Mouse (Mus musculus): ENCODE results near the gene Anapc13. TPM values are rescaled to one million over a fixed set of nuclear protein-coding genes. Genes with fewer than 3 reads are reported as not detected.

Gene Anapc13
- total and polyA plus RNA-seq, 2 experiments from 2014 or later = 43.9 to 322 TPM

DNA sequence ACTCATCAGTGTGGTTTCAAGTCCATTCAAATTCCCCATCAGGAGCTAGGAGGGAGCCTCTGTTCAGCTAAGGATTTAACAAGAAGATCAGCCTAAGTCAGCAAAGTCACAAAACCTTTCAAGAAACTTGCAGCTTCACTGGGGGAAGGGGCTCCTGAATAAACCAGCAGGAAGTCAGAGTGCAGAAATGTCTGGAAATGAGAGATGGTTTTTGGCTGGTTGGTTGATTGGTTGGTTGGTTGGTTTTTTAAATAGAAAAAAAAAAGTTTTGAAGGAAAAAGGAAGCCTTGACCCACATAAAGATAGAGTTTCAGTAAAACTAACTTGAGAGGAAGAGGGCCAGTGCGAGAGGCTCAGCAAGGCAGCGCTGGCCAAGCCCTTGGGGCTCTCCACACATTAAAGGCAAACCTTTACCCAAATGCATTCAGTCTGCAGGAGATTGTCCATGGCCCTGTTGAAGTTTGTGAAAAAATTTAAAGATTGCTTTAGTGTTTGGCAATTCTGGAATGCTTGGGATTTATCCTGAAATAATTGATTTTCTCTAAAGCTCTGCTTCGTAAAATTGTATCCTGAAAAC, 19.1 kb downstream of the Anapc13 start:
- DNase-seq (ENCODE audit: low spot score) = no peak
- H3K9ac ChIP-seq (replicated peaks; ENCODE audit: low read depth, low read length) = no peak overlapping the region
- no peaks in the 10 kb centered on the region for H3K9me3 ChIP-seq (replicated peaks; ENCODE audit: control insufficient read depth, low read length)
- H3K36me3 ChIP-seq (replicated peaks; ENCODE audit: control insufficient read depth, insufficient read depth, low read length) = no peaks in the 10 kb centered on the region
- 74% methylated on average over 3 of the region's 3 CpGs for WGBS
- no peaks in the 10 kb centered on the region for H3K27me3 ChIP-seq (ENCODE audit: control insufficient read depth, insufficient read depth, low read length)
- no peak for ATAC-seq (ENCODE audit: insufficient read depth, low read depth)
- peak overlapping the region; percentile 26; the same call in 1 of the 2 replicates for H3K27ac ChIP-seq (ENCODE audit: low read depth)
- H3K4me1 ChIP-seq (ENCODE audit: control insufficient read depth, insufficient read depth) = peaks cover 21% of the 10 kb centered on the region
- no peak overlapping the region for H3K4me2 ChIP-seq (ENCODE audit: low read depth, low read length)
- no peak overlapping the region for H3K4me3 ChIP-seq (ENCODE audit: low read depth, low read length)
- TF ChIP-seq CTCF (IDR thresholded peaks at IDR 0.05; ENCODE audit: low read depth) (no peak), EP300 (IDR thresholded peaks at IDR 0.05; ENCODE audit: low read depth) (no peak)

DNA sequence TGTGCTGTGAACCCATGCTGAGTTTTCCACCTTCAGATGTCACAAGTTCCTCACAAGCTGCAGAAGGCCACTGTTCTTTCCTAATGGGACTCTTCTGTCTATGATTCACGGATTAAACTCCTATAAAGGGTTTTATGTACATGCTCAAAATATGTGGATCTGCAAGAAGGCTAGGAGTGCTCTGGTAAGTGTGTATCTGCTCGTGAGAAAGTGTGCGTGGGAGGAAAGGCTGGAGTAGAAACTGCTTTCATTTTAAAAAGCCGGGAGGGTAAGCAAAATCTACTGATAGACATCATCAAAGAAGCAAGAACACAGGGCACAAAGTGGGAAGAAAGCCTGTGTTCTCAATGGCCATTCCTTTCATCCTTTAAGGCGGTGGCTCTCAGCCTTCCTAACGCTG, 20.9 kb downstream of the Anapc13 start:
- 75% methylated on average over 6 of the region's 6 CpGs for WGBS
- no peak overlapping the region for H3K27ac ChIP-seq (ENCODE audit: low read depth)
- no peak for ATAC-seq (ENCODE audit: insufficient read depth, low read depth)

DNA sequence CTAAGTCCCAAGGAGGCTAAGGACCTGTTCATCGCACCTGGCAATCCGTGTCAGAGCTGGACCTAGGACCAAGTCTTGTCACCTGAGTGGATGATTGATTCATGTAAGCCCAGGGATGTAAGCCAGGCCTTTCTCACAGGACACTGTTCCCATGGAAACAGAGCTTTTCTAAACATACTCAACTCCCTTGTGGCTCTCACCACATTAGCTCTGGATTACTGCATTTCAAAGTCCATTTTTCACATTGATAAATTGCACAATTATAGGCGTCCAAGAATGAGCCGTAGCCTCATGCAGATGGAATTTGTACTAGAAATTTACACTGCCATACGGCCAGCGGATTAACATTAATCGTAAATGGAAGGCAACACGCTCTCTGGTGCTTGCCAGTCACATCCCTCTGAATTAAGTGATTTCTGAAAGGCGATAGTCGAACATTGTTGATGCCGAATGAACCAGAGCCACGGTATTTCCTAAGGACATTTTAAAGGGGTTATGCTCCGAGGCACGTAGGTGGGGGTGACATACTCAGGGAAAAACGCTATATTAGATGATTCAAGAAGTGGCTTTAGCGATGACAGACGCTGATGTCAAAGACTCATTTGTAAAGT, 23.9 kb downstream of the Anapc13 start:
- Histone ChIP-seq H3K27me3 (ENCODE audit: control insufficient read depth, insufficient read depth, low read length) (no peaks in the 10 kb centered on the region), H3K27ac (ENCODE audit: low read depth) (no peak overlapping the region), H3K9ac (replicated peaks; ENCODE audit: low read depth, low read length) (no peak overlapping the region), H3K9me3 (replicated peaks; ENCODE audit: control insufficient read depth, low read length) (no peaks in the 10 kb centered on the region), H3K4me3 (ENCODE audit: low read depth, low read length) (no peak overlapping the region), H3K36me3 (replicated peaks; ENCODE audit: control insufficient read depth, insufficient read depth, low read length) (no peaks in the 10 kb centered on the region), H3K4me2 (ENCODE audit: low read depth, low read length) (no peak overlapping the region), H3K4me1 (ENCODE audit: control insufficient read depth, insufficient read depth) (no peaks in the 10 kb centered on the region)
- WGBS = 74% methylated on average over 17 of the region's 17 CpGs
- DNase-seq (ENCODE audit: low spot score) (no peak), ATAC-seq (ENCODE audit: insufficient read depth, low read depth) (no peak; the same call in 1 of the 2 replicates)
- TF ChIP-seq EP300 (IDR thresholded peaks at IDR 0.05; ENCODE audit: low read depth) = no peak
- TF ChIP-seq CTCF (IDR thresholded peaks at IDR 0.05; ENCODE audit: low read depth) = no peak

More for the DNA sequence above, 20.9 kb downstream of the Anapc13 start:
- Histone ChIP-seq H3K36me3 (replicated peaks; ENCODE audit: control insufficient read depth, insufficient read depth, low read length) (no peaks in the 10 kb centered on the region), H3K9me3 (replicated peaks; ENCODE audit: control insufficient read depth, low read length) (no peaks in the 10 kb centered on the region), H3K4me1 (ENCODE audit: control insufficient read depth, insufficient read depth) (peaks cover 18% of the 10 kb centered on the region), H3K9ac (replicated peaks; ENCODE audit: low read depth, low read length) (no peak overlapping the region), H3K27me3 (ENCODE audit: control insufficient read depth, insufficient read depth, low read length) (no peaks in the 10 kb centered on the region), H3K4me2 (ENCODE audit: low read depth, low read length) (no peak overlapping the region), H3K4me3 (ENCODE audit: low read depth, low read length) (no peak overlapping the region)
- no peak for TF ChIP-seq CTCF (IDR thresholded peaks at IDR 0.05; ENCODE audit: low read depth)
- TF ChIP-seq EP300 (IDR thresholded peaks at IDR 0.05; ENCODE audit: low read depth) = no peak
- no peak for DNase-seq (ENCODE audit: low spot score)

DNA sequence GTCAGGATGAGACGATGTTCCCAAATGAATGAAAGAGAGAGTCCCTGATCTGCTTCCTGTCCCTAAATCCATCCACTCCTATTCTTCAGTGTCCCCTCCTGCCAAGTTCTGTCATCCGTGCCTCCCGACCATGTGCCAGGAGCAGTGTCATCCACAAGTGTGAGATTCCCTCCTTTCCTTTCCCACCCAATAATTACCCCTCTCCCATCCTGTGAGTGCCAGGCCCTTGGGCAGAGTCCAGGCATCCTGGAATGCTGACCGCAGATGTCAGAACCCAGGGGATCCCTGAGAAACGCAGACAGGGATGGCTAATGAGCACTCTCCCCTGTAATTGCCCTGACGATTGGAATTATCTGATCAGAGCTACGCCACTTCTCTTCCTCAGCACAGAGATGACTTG, 24.5 kb downstream of the Anapc13 start:
- ATAC-seq (ENCODE audit: insufficient read depth, low read depth) (no peak; the same call in 1 of the 2 replicates), DNase-seq (ENCODE audit: low spot score) (no peak)
- no peaks in the 10 kb centered on the region for H3K4me1 ChIP-seq (ENCODE audit: control insufficient read depth, insufficient read depth)
- H3K27me3 ChIP-seq (ENCODE audit: control insufficient read depth, insufficient read depth, low read length) = no peaks in the 10 kb centered on the region
- 34% methylated on average over 7 of the region's 7 CpGs for WGBS
- H3K4me2 ChIP-seq (ENCODE audit: low read depth, low read length) = no peak overlapping the region
- H3K36me3 ChIP-seq (replicated peaks; ENCODE audit: control insufficient read depth, insufficient read depth, low read length) = no peaks in the 10 kb centered on the region
- H3K27ac ChIP-seq (ENCODE audit: low read depth) = no peak overlapping the region
- no peak overlapping the region for H3K9ac ChIP-seq (replicated peaks; ENCODE audit: low read depth, low read length)
- no peak overlapping the region for H3K4me3 ChIP-seq (ENCODE audit: low read depth, low read length)
- TF ChIP-seq EP300 (IDR thresholded peaks at IDR 0.05; ENCODE audit: low read depth) (no peak), CTCF (IDR thresholded peaks at IDR 0.05; ENCODE audit: low read depth) (no peak)
- no peaks in the 10 kb centered on the region for H3K9me3 ChIP-seq (replicated peaks; ENCODE audit: control insufficient read depth, low read length)

DNA sequence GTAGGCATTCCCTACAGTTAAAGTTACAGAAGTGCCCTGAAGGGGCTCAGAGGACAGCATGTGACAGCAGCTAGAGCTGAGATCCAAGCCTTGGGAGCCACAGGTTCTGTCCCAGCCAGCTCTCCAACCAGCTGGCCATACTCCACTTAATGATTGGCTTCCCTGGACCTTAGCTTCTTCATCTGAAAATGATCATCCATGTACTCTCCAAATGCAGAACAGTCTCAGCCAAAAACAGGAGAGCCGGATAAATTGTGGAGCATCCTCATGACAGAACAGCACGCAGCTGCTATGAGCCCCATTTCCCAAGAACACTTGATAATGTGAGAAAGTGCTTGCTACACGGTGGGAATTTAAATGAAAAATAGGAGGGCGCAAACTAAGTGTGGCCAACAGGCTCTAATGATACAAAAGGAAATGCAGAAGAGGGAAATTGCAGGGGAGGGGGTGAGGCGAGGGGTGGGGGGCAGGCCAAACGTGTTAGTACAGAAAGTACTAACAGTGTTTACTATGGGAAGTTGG, 25.2 kb downstream of the Anapc13 start:
- Histone ChIP-seq H3K4me3 (ENCODE audit: low read depth, low read length) (no peak overlapping the region), H3K9ac (replicated peaks; ENCODE audit: low read depth, low read length) (no peak overlapping the region), H3K27ac (ENCODE audit: low read depth) (no peak overlapping the region), H3K4me1 (ENCODE audit: control insufficient read depth, insufficient read depth) (no peaks in the 10 kb centered on the region), H3K9me3 (replicated peaks; ENCODE audit: control insufficient read depth, low read length) (no peaks in the 10 kb centered on the region), H3K36me3 (replicated peaks; ENCODE audit: control insufficient read depth, insufficient read depth, low read length) (no peaks in the 10 kb centered on the region), H3K27me3 (ENCODE audit: control insufficient read depth, insufficient read depth, low read length) (no peaks in the 10 kb centered on the region), H3K4me2 (ENCODE audit: low read depth, low read length) (no peak overlapping the region)
- WGBS = 58% methylated on average over 6 of the region's 6 CpGs
- no peak for DNase-seq (ENCODE audit: low spot score)
- TF ChIP-seq CTCF (IDR thresholded peaks at IDR 0.05; ENCODE audit: low read depth) (no peak), EP300 (IDR thresholded peaks at IDR 0.05; ENCODE audit: low read depth) (no peak)
- no peak for ATAC-seq (ENCODE audit: insufficient read depth, low read depth)

All from heart, postnatal 0 days (tissue).